Mouse (Mus musculus): Measurements from ENCODE around the gene 2900026A02Rik.

DNA sequence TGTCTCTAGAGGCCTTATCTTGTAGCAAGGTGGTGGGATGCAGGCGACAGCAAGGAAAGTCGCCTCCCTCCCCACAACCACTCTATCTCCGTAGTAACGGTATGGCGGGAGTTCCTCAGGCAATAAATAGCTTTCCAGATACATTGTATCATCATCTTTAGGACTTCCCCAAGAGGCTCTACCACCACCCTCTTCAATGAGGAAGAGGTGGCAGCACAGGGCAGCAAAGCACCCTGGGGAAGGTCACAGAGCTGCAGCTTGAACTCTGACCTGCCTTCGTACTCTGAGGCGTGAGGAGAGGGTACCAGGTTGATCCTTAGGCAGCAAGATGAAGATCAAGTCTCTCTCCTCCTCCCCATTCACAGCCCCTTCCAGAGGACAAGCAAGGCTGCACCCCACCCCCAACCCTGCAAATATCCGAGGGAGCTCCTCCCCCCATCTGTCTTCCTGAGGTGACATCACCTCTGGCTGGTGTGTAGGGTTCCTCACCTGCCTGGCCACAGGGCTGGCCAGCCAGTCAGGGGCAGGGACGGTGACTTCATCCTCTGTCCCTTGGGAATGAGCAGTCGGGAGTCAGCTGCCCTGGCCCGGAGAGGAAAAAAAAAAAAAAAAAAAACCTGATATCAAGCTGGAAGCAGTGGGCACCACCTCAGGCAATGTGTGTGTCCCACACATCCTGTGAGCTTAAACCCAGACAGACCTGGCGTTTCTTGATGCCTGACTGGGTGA lies 98.5 kb downstream of the 2900026A02Rik start:
- TF ChIP-seq CTCF (IDR thresholded peaks at IDR 0.05; ENCODE audit: insufficient read depth, low read length), result no peak
- no peak for TF ChIP-seq POLR2A (IDR thresholded peaks at IDR 0.05; ENCODE audit: borderline replicate concordance, extremely low read depth, low read depth, low read length)
